15 mouse cellular contexts compared by ENCODE assay signal in genomic region chr12:115883719-115884118, GRCm38 (mm10).
"Had no signal": no experiment of that assay in that cellular context is flagged by ENCODE, and none has a peak within 500 bp of the region (broad histone marks: within the 10 kb centered on the region; RNA-seq: fewer than 3 reads in every experiment).

No protein-coding gene starts in this region.

- H3K4me3 ChIP-seq: neural tube, embryonic 15.5 days; stomach, embryonic 15.5 days had no signal

- DNase-seq: retina, postnatal 1 day; right cerebral cortex, adult 18-20 months; right cerebral cortex, postnatal 14 days; right cerebral cortex, postnatal 25 days; right cerebral cortex, postnatal 4 days; spleen, adult 18-20 months; thymus, adult 18-20 months; thymus, adult 2 months; thymus, postnatal 14 days; thymus, postnatal 25 days; thymus, postnatal 36 days; thymus, postnatal 4 days had no signal

- H3K27me3 ChIP-seq: neural tube, embryonic 15.5 days; stomach, embryonic 15.5 days had no signal

- H3K4me2 ChIP-seq: neural tube, embryonic 15.5 days; stomach, embryonic 15.5 days had no signal

- H3K9ac ChIP-seq: neural tube, embryonic 15.5 days; stomach, embryonic 15.5 days had no signal

- H3K36me3 ChIP-seq: neural tube, embryonic 15.5 days; stomach, embryonic 15.5 days had no signal

- H3K27ac ChIP-seq: neural tube, embryonic 15.5 days; stomach, embryonic 15.5 days; stomach, postnatal 0 days had no signal

- H3K4me1 ChIP-seq: neural tube, embryonic 15.5 days; stomach, embryonic 15.5 days had no signal

- H3K9me3 ChIP-seq: stomach, embryonic 15.5 days had no signal
